Mouse (Mus musculus): ENCODE measurements around the gene Rprd1b. TPM values are rescaled to one million over a fixed set of nuclear protein-coding genes. Genes with fewer than 3 reads are reported as not detected.
"Not testable (repeated sequence)": the region's sequence is repeated elsewhere in the genome, so short reads cannot be mapped to it uniquely, and the experiment has no call there.

Gene Rprd1b
- total RNA-seq, 1 experiment from 2014 or later: 14.4 TPM

- ATAC-seq (replicated peaks; ENCODE audit: insufficient number of reproducible peaks, low FRiP score, low TSS enrichment, poor library complexity, severe bottlenecking): no peak
These were observed 8.7 kb downstream of the Rprd1b start for GRCm38 (mm10) chr2:158036953-158037352.

- no peak for ATAC-seq (replicated peaks; ENCODE audit: insufficient number of reproducible peaks, low FRiP score, low TSS enrichment, poor library complexity, severe bottlenecking)
These were observed 9.3 kb downstream of the Rprd1b start for GRCm38 (mm10) chr2:158037571-158037970.

- ATAC-seq (replicated peaks; ENCODE audit: insufficient number of reproducible peaks, low FRiP score, low TSS enrichment, poor library complexity, severe bottlenecking): no peak
These were observed 11.4 kb downstream of the Rprd1b start for GRCm38 (mm10) chr2:158039662-158040061.

GRCm38 (mm10) chr2:158040396-158040795 is 12.1 kb downstream of the Rprd1b start:
- no peak for ATAC-seq (replicated peaks; ENCODE audit: insufficient number of reproducible peaks, low FRiP score, low TSS enrichment, poor library complexity, severe bottlenecking)

- ATAC-seq (replicated peaks; ENCODE audit: insufficient number of reproducible peaks, low FRiP score, low TSS enrichment, poor library complexity, severe bottlenecking): no peak
These were observed 15.2 kb downstream of the Rprd1b start for GRCm38 (mm10) chr2:158043504-158043903.

GRCm38 (mm10) chr2:158046186-158046585 is 17.9 kb downstream of the Rprd1b start:
- peak; percentile 65 for ATAC-seq (replicated peaks; ENCODE audit: insufficient number of reproducible peaks, low FRiP score, low TSS enrichment, poor library complexity, severe bottlenecking)

GRCm38 (mm10) chr2:158047903-158048302 is 19.6 kb downstream of the Rprd1b start:
- no peak for ATAC-seq (replicated peaks; ENCODE audit: insufficient number of reproducible peaks, low FRiP score, low TSS enrichment, poor library complexity, severe bottlenecking)

GRCm38 (mm10) chr2:158048718-158049117 is 20.4 kb downstream of the Rprd1b start:
- no peak for ATAC-seq (replicated peaks; ENCODE audit: insufficient number of reproducible peaks, low FRiP score, low TSS enrichment, poor library complexity, severe bottlenecking)

- no peak for ATAC-seq (replicated peaks; ENCODE audit: insufficient number of reproducible peaks, low FRiP score, low TSS enrichment, poor library complexity, severe bottlenecking)
These were observed 21.8 kb downstream of the Rprd1b start for GRCm38 (mm10) chr2:158050116-158050515.

GRCm38 (mm10) chr2:158054596-158054995 is 26.3 kb downstream of the Rprd1b start:
- no peak for ATAC-seq (replicated peaks; ENCODE audit: insufficient number of reproducible peaks, low FRiP score, low TSS enrichment, poor library complexity, severe bottlenecking)

- ATAC-seq (replicated peaks; ENCODE audit: insufficient number of reproducible peaks, low FRiP score, low TSS enrichment, poor library complexity, severe bottlenecking): not testable (repeated sequence)
These were observed 27.1 kb downstream of the Rprd1b start for GRCm38 (mm10) chr2:158055383-158055782.

GRCm38 (mm10) chr2:158057030-158057429 is 28.7 kb downstream of the Rprd1b start:
- no peak for ATAC-seq (replicated peaks; ENCODE audit: insufficient number of reproducible peaks, low FRiP score, low TSS enrichment, poor library complexity, severe bottlenecking)

GRCm38 (mm10) chr2:158058534-158058933 is 30.2 kb downstream of the Rprd1b start:
- no peak for ATAC-seq (replicated peaks; ENCODE audit: insufficient number of reproducible peaks, low FRiP score, low TSS enrichment, poor library complexity, severe bottlenecking)

GRCm38 (mm10) chr2:158059666-158060105 is 31.4 kb downstream of the Rprd1b start:
- ATAC-seq (replicated peaks; ENCODE audit: insufficient number of reproducible peaks, low FRiP score, low TSS enrichment, poor library complexity, severe bottlenecking): no peak

- no peak for ATAC-seq (replicated peaks; ENCODE audit: insufficient number of reproducible peaks, low FRiP score, low TSS enrichment, poor library complexity, severe bottlenecking)
These were observed 34.7 kb downstream of the Rprd1b start for GRCm38 (mm10) chr2:158063036-158063435.

- ATAC-seq (replicated peaks; ENCODE audit: insufficient number of reproducible peaks, low FRiP score, low TSS enrichment, poor library complexity, severe bottlenecking): no peak
These were observed 36.3 kb downstream of the Rprd1b start for GRCm38 (mm10) chr2:158064571-158065048.

- ATAC-seq (replicated peaks; ENCODE audit: insufficient number of reproducible peaks, low FRiP score, low TSS enrichment, poor library complexity, severe bottlenecking): no peak
These were observed 36.8 kb downstream of the Rprd1b start for GRCm38 (mm10) chr2:158065064-158065463.

- no peak for ATAC-seq (replicated peaks; ENCODE audit: insufficient number of reproducible peaks, low FRiP score, low TSS enrichment, poor library complexity, severe bottlenecking)
These were observed 38.2 kb downstream of the Rprd1b start for GRCm38 (mm10) chr2:158066456-158066855.

GRCm38 (mm10) chr2:158067260-158067824 is 39.0 kb downstream of the Rprd1b start:
- no peak for ATAC-seq (replicated peaks; ENCODE audit: insufficient number of reproducible peaks, low FRiP score, low TSS enrichment, poor library complexity, severe bottlenecking)

GRCm38 (mm10) chr2:158068444-158068971 is 40.2 kb downstream of the Rprd1b start:
- ATAC-seq (replicated peaks; ENCODE audit: insufficient number of reproducible peaks, low FRiP score, low TSS enrichment, poor library complexity, severe bottlenecking): no peak
